Mouse (Mus musculus): ENCODE data around the gene Ccdc191. TPM values are rescaled to one million over a fixed set of nuclear protein-coding genes. Genes with fewer than 3 reads are reported as not detected.
A peak's percentile ranks its signal among the peaks of the same experiment; 100 is the strongest.

Gene Ccdc191
- polyA plus RNA-seq, 1 experiment from 2014 or later, result 12.3 TPM

DNA sequence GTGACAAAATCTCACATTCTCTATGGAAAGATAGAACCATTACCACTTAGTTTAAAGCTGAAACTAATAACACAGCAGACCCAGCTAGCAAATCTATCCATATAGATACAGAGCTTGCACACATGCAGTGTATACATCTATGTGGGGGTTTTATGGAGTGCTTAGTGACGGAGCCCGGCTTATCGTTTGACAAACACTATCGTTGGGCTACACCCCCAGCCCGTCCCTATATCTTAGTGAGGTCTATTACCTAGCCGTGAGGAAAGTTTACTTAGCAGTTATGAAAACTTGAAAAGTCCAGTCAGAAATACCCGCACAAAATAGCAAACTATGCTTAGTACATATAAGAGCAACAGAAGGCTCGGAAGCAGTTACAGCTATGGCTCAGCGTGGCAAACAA lies 82.1 kb downstream of the Ccdc191 start:
- Histone ChIP-seq H3K4me3 (no peak overlapping the region), H3K4me1 (no peaks in the 10 kb centered on the region), H3K27me3 (ENCODE audit: insufficient read depth, poor library complexity, severe bottlenecking) (0 out of 2 replicates have a peak, but pooled peaks cover 6% of the 10 kb centered on the region), H3K27ac (no peak overlapping the region), H3K36me3 (peaks cover 3% of the 10 kb centered on the region; the same call in 1 of the 2 replicates), H3K9me3 (no peaks in the 10 kb centered on the region)
- WGBS, result 89% methylated on average over 9 of the region's 9 CpGs
- DNase-seq (ENCODE audit: low spot score), result no peak

DNA sequence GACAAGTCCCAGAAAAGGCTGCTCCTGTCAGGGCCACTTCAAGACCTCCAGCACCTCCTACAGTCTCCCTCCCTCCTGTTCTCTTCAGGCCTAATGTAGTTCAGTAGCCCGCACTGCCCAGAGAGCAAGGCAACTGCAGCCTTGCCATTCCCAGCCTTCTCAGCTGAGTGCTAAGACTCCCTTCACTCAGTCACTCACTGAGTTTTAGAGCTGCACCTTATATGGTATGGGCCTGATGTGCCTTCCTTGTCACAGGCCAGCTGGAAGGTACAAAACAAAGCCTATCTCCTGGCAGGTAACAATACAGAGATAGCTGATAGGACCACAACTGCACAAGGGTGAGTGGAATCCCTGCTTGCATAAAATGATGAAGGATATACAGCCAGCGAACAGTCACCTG lies 82.8 kb downstream of the Ccdc191 start:
- WGBS, result 77% methylated on average over 2 of the region's 2 CpGs
- Histone ChIP-seq H3K36me3 (peaks cover 3% of the 10 kb centered on the region; the same call in 1 of the 2 replicates), H3K4me1 (no peaks in the 10 kb centered on the region), H3K27me3 (ENCODE audit: insufficient read depth, poor library complexity, severe bottlenecking) (peaks cover 12% of the 10 kb centered on the region; the same call in 1 of the 2 replicates), H3K27ac (no peak overlapping the region), H3K4me3 (no peak overlapping the region), H3K9me3 (no peaks in the 10 kb centered on the region)
- DNase-seq (ENCODE audit: low spot score), result peak; percentile 66

GRCm38 (mm10) chr16:43973147-43973546 lies 83.5 kb downstream of the Ccdc191 start:
- no peaks in the 10 kb centered on the region for H3K4me1 ChIP-seq
- no peaks in the 10 kb centered on the region for H3K9me3 ChIP-seq
- H3K27ac ChIP-seq, result no peak overlapping the region
- H3K36me3 ChIP-seq, result peaks cover 3% of the 10 kb centered on the region; the same call in 1 of the 2 replicates
- WGBS, result 87% methylated on average over 11 of the region's 11 CpGs
- peaks cover 19% of the 10 kb centered on the region; the same call in 1 of the 2 replicates for H3K27me3 ChIP-seq (ENCODE audit: insufficient read depth, poor library complexity, severe bottlenecking)
- no peak for DNase-seq (ENCODE audit: low spot score)
- H3K4me3 ChIP-seq, result no peak overlapping the region

- H3K36me3 ChIP-seq, result no peaks in the 10 kb centered on the region
- no peaks in the 10 kb centered on the region for H3K4me1 ChIP-seq
- H3K27me3 ChIP-seq (ENCODE audit: insufficient read depth, poor library complexity, severe bottlenecking), result peaks cover 24% of the 10 kb centered on the region
- no peak overlapping the region for H3K27ac ChIP-seq
- no peak overlapping the region for H3K4me3 ChIP-seq
- DNase-seq (ENCODE audit: low spot score), result peak; percentile 27
- 81% methylated on average over 22 of the region's 22 CpGs for WGBS
- no peaks in the 10 kb centered on the region for H3K9me3 ChIP-seq
These were observed 84.1 kb downstream of the Ccdc191 start for GRCm38 (mm10) chr16:43973606-43974220.

- peak overlapping the region; percentile 84 for H3K4me3 ChIP-seq
- DNase-seq (ENCODE audit: low spot score), result no peak
- H3K4me1 ChIP-seq, result peaks cover 12% of the 10 kb centered on the region
- peak overlapping the region; percentile 85 for H3K27ac ChIP-seq
- no peaks in the 10 kb centered on the region for H3K36me3 ChIP-seq
- 16% methylated on average over 7 of the region's 7 CpGs for WGBS
- H3K27me3 ChIP-seq (ENCODE audit: insufficient read depth, poor library complexity, severe bottlenecking), result peaks cover 46% of the 10 kb centered on the region
- no peaks in the 10 kb centered on the region for H3K9me3 ChIP-seq
These were observed 89.4 kb downstream of the Ccdc191 start for GRCm38 (mm10) chr16:43979010-43979327.

GRCm38 (mm10) chr16:43979328-43980109 lies 89.9 kb downstream of the Ccdc191 start, which contains the start of gene Zdhhc23:
Gene Zdhhc23, minus strand, starts transcription at chr16:43979791.
- H3K27me3 ChIP-seq (ENCODE audit: insufficient read depth, poor library complexity, severe bottlenecking), result peaks cover 46% of the 10 kb centered on the region
- no peaks in the 10 kb centered on the region for H3K36me3 ChIP-seq
- H3K9me3 ChIP-seq, result no peaks in the 10 kb centered on the region
- no peak for DNase-seq (ENCODE audit: low spot score)
- peaks cover 12% of the 10 kb centered on the region for H3K4me1 ChIP-seq
- H3K27ac ChIP-seq, result peak within 1 kb of the TSS; percentile 85
- under 1% methylated on average over 101 of the region's 103 CpGs for WGBS
- peak within 1 kb of the TSS; percentile 84 for H3K4me3 ChIP-seq

- Histone ChIP-seq H3K36me3 (no peaks in the 10 kb centered on the region), H3K27me3 (ENCODE audit: insufficient read depth, poor library complexity, severe bottlenecking) (peaks cover 46% of the 10 kb centered on the region), H3K27ac (peak overlapping the region; percentile 85), H3K4me3 (peak overlapping the region; percentile 84), H3K9me3 (no peaks in the 10 kb centered on the region), H3K4me1 (peaks cover 12% of the 10 kb centered on the region)
- no peak for DNase-seq (ENCODE audit: low spot score)
- WGBS, result 21% methylated on average over 9 of the region's 9 CpGs
These were observed 90.6 kb downstream of the Ccdc191 start for GRCm38 (mm10) chr16:43980110-43980609.

DNA sequence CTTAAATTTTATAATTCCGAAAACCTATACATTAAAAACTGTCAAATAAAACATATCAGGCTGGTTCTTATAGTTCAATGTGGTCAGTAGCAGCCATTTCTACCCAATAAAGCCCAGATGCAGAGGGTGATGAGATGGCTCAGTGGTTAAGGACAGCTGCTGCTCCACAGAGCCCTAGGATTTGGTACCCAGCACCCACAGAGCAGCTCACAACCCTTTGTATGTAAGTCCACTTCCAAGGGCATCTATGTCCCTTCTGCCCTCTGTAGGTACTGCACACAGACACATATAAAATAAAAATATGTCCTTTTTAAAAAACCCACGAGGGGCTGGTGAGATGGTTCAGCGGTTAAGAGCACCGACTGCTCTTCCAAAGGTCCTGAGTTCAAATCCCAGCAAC lies 96.7 kb downstream of the Ccdc191 start:
- Histone ChIP-seq H3K4me1 (no peaks in the 10 kb centered on the region), H3K36me3 (no peaks in the 10 kb centered on the region; the same call in 1 of the 2 replicates), H3K9me3 (no peaks in the 10 kb centered on the region), H3K27ac (no peak overlapping the region), H3K27me3 (ENCODE audit: insufficient read depth, poor library complexity, severe bottlenecking) (no peaks in the 10 kb centered on the region), H3K4me3 (no peak overlapping the region)
- no peak for DNase-seq (ENCODE audit: low spot score)
- WGBS, result 91% methylated on average over 4 of the region's 4 CpGs

DNA sequence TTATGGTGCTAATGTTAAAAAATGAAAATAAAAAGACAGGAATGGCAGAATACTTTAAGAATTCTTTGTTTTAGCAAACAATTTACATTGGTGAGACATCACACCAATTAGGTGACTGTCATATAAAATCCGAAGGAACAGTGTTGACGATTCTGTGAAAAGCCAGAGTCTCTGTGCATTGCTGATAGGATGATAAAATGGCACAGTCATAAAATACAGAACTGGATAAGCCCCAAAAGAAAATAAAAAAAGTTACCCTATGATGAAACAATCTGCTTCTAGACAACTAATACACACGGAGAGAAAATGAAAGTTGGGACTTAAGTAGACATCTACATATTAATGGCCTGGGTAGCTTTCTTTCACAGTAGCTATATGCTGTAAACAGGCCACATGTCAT lies 105.0 kb downstream of the Ccdc191 start:
- DNase-seq (ENCODE audit: low spot score), result no peak
- WGBS, result 83% methylated on average over 3 of the region's 3 CpGs
- no peak overlapping the region for H3K4me3 ChIP-seq
- H3K9me3 ChIP-seq, result no peaks in the 10 kb centered on the region
- no peaks in the 10 kb centered on the region for H3K4me1 ChIP-seq
- H3K27ac ChIP-seq, result no peak overlapping the region
- H3K36me3 ChIP-seq, result no peaks in the 10 kb centered on the region
- no peaks in the 10 kb centered on the region for H3K27me3 ChIP-seq (ENCODE audit: insufficient read depth, poor library complexity, severe bottlenecking)

DNA sequence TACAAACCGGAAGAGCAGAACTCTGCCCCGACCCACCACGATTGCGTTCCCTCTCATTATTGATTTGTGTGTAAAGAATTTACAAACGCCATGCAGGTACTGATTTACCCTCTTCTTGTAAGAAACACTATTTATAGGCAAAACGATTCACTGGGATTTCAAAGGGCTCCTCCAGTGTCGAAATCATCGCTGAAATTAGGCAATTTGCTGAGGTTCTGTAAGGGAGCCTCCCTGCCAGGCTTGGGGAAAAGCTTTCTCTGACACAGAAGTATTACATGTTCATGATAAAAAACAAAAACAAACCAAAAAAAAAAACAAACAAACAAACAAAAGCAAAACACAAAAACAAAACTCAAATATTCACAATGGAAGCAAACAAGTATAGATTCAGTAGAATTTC lies 109.5 kb downstream of the Ccdc191 start:
- no peak for DNase-seq (ENCODE audit: low spot score)
- no peaks in the 10 kb centered on the region for H3K9me3 ChIP-seq
- no peaks in the 10 kb centered on the region for H3K4me1 ChIP-seq
- no peak overlapping the region for H3K4me3 ChIP-seq
- H3K27ac ChIP-seq, result no peak overlapping the region
- no peaks in the 10 kb centered on the region for H3K27me3 ChIP-seq (ENCODE audit: insufficient read depth, poor library complexity, severe bottlenecking)
- 79% methylated on average over 8 of the region's 8 CpGs for WGBS
- H3K36me3 ChIP-seq, result no peaks in the 10 kb centered on the region

GRCm38 (mm10) chr16:43999541-43999940 lies 109.9 kb downstream of the Ccdc191 start:
- no peak overlapping the region for H3K4me3 ChIP-seq
- H3K27ac ChIP-seq, result no peak overlapping the region
- H3K9me3 ChIP-seq, result no peaks in the 10 kb centered on the region
- DNase-seq (ENCODE audit: low spot score), result no peak
- H3K27me3 ChIP-seq (ENCODE audit: insufficient read depth, poor library complexity, severe bottlenecking), result no peaks in the 10 kb centered on the region
- WGBS, result 84% methylated on average over 5 of the region's 5 CpGs
- 0 out of 2 replicates have a peak, but pooled peaks cover under 1% of the 10 kb centered on the region for H3K36me3 ChIP-seq
- no peaks in the 10 kb centered on the region for H3K4me1 ChIP-seq

DNA sequence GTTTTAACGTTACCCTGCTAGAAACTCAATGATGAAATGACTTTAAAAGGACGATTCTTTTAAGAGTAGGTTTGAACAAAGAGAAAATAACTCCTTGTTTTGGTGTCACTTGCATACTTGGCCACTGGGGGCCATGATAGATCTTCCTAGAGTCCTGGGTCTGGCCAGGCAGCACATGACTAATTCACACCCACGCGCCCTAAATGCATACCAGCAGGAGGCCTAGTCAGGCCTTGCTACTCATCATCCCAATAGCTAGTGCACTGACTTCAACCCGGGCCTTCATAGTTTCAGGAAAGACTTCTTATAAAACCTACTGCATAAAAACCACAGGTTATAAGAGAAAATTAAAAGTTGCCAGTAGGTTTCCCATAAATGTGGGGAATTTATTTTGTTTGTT lies 112.5 kb downstream of the Ccdc191 start:
- DNase-seq (ENCODE audit: low spot score), result no peak
- Histone ChIP-seq H3K36me3 (peaks cover 8% of the 10 kb centered on the region; the same call in 1 of the 2 replicates), H3K27ac (no peak overlapping the region), H3K27me3 (ENCODE audit: insufficient read depth, poor library complexity, severe bottlenecking) (no peaks in the 10 kb centered on the region), H3K4me1 (no peaks in the 10 kb centered on the region), H3K4me3 (no peak overlapping the region), H3K9me3 (no peaks in the 10 kb centered on the region)
- WGBS, result 48% methylated on average over 5 of the region's 5 CpGs

- 68% methylated on average over 5 of the region's 5 CpGs for WGBS
- H3K4me3 ChIP-seq, result no peak overlapping the region
- peaks cover 13% of the 10 kb centered on the region for H3K36me3 ChIP-seq
- H3K4me1 ChIP-seq, result no peaks in the 10 kb centered on the region
- H3K9me3 ChIP-seq, result no peaks in the 10 kb centered on the region
- no peak overlapping the region for H3K27ac ChIP-seq
- DNase-seq (ENCODE audit: low spot score), result no peak
- H3K27me3 ChIP-seq (ENCODE audit: insufficient read depth, poor library complexity, severe bottlenecking), result no peaks in the 10 kb centered on the region
These were observed 121.4 kb downstream of the Ccdc191 start for GRCm38 (mm10) chr16:44011010-44011409.
